Mouse (Mus musculus) left cerebral cortex, adult 18-20 months (tissue): Measurements from ENCODE around the gene Gm45785. TPM values are rescaled to one million over a fixed set of nuclear protein-coding genes. Genes with fewer than 3 reads are reported as not detected.

Source experiments
- DNase-seq, 2 experiments: peaks; one replicate each; pipeline ENCODE4 v3.0.0; 2021 to 2022; ENCODE audit warnings: low spot score in 2 of 2, mixed read lengths in 1 of 2
- total RNA-seq, 2 experiments: library from RNA; stranded (reverse); gene quantifications; 2 replicates each; pipeline ENCODE4 v1.2.3; 2021

The Gm45785 gene
- total RNA-seq, 2 experiments from 2014 or later: 1.2 to 1.7 TPM

GRCm38 (mm10) chr7:140834968-140835757 lies 21.0 kb downstream of the Gm45785 start, which contains the start of gene Urah:
Urah (plus strand) TSS chr7:140835018.
- DNase-seq: no peak

DNA sequence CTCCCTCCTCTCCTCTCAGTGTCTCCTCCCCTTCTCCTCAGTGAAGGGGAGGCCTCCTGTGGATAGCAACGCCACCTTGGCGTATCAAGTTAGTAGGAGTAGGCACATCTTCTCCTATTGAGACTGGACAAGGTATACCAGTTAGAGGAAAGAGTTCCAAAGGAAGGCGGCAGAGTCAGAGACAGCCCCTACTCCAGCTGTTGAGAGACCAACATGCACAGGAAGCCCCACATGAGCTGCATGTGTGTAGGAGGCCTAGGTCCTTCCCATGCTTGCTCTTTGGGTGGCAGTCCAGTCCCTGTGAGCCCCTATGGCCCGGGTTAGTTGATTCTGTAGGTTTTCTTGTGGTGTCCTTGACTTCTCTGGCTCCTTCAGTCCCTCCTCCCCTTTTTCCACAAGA lies 22.8 kb downstream of the Gm45785 start:
- DNase-seq: no peak

DNA sequence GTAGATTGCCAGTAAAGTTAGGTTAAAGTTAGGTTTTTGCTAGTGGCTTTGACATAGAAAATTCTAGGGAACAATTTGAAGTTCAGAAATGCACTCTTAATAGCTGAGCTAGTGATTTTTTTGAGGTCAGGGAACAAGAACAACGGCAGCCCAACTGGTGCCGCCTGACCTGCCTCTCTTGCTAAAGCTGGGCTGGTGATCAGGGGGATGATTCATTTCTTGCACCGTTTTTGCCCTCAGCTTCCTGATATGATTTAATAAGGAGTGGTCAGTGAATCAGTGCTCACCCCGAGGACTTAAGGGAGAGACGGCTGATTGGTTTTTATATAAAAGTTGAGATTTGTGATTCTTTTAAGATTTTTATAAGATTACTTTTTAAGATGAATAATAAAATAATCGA lies 24.7 kb downstream of the Gm45785 start:
- no peak for DNase-seq

- peak; percentile 62 to 82 for DNase-seq
Observed at GRCm38 (mm10) chr7:140828171-140828881, 27.8 kb downstream of the Gm45785 start.

- no peak for DNase-seq
Observed at GRCm38 (mm10) chr7:140822731-140823130, 33.4 kb downstream of the Gm45785 start.

DNA sequence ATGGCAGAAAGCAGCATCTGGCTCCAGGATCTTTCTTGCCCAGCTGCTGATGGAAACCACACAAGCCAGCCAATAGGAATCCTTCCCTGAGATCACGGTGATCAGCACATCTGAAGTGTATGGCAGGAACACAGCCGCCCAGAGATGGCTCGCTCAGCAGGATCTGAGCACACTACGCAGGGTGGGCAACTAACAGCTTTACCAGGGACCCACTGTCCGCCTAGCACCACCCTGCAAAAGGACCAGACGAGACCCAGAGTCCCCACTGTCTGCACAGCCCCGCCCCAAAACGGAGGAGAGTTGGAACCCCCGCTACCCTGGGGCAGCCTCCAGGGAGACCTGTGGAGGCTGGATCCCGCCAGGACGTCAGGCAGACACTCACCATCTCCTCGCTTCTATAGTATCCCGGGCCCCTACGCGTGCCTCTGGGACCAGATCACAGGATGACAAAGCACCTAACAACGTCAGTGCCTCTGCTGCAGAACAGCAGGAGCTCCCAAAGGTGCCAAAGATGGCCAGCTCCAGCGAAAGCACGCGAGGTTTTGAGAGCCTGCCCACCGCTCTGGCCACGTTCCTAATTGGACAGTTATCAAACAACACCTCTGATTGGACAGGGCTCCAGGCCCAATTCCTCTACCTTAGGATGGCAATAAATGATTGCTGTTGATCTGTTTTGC lies 34.3 kb downstream of the Gm45785 start, which contains the start of gene Zfp941:
Gene Zfp941 (minus strand): TSS at position 526 of the 677 bp plus-strand sequence.
- peak; percentile 65 to 67 for DNase-seq

- DNase-seq: peak in 1 of 2 experiments; percentile 38
Observed at GRCm38 (mm10) chr7:140821305-140821652, 34.9 kb downstream of the Gm45785 start.

DNA sequence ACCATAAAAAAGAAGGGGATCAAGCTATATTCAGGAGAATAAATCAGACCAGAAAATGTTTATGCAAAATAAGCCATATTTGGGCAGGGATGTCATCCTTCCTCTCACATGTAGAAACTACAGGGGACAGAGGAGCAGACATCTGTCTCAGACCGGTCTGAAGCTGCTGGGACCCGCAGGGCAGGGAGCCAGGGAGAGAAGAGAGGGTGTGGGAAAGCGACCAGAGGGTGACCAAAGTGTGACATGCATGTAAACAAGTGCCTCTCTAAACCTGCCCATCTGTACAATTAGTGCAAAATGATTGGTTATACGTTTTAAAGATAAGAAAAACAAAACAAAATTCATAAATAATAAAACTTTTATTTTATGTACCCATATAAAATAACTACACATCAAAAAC lies 36.0 kb downstream of the Gm45785 start:
- no peak for DNase-seq

- no peak for DNase-seq
Observed at GRCm38 (mm10) chr7:140812850-140813249, 43.3 kb downstream of the Gm45785 start.

DNA sequence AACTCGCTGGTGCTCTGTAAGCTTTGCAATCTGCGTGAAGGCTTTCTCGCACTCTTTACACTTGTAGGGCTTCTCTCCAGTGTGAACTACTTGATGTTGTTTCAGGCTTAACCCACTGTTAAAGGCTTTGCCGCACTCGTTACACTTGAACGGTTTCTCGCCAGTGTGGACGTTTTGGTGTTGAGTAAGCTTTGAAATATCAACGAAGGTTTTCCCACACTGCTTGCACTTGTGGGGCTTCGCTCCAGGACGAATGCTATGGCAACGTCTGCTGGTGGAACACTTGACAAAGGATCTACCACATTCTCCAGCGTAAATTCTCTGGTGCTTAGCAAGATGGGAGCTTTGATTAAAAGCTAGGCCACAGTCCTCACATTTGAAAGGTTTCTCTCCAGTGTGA lies 44.4 kb downstream of the Gm45785 start:
- no peak for DNase-seq

DNA sequence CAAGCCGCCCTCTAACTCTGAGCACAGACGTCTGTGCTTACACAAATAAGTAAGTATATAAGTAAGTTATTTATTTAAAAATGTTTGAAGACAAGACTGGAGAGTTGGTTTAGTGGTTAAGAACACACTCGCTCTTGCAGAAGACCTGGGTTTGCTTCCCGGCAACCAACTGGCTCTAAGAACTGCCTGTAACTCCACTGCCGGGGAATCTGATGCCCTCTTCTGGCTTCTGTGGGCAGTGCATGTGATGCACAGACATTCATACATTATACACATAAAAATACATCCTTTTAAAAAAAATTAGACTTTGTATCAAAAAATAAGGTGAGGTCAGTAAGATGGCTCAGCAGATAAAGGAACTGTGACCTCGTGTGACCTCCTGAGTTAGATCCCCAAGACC lies 45.6 kb downstream of the Gm45785 start:
- no peak for DNase-seq

DNA sequence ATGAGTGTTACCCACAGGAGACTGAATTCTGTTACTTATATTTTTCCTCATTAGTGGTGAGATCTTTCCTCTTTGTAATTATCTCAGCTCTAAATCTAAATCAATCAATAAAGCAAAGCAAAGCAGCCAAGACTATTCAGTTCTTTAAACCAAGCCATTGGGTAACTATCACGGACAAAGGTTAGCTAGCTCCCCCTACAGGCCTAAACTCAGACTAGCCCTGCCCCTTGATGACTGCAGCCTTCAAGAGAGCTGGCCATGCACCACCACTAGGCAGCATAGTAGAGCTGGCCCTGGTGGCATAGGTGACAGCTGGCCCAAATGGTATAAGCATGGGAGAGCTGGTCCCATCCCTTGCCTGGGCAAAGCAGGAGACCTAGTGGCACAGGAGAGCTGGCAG lies 50.4 kb downstream of the Gm45785 start:
- DNase-seq: peak; percentile 64 to 68

- DNase-seq: no peak
Observed at GRCm38 (mm10) chr7:140802629-140803028, 53.5 kb downstream of the Gm45785 start.

- DNase-seq: no peak
Observed at GRCm38 (mm10) chr7:140798212-140798611, 57.9 kb downstream of the Gm45785 start.

- no peak for DNase-seq
Observed at GRCm38 (mm10) chr7:140797619-140798018, 58.5 kb downstream of the Gm45785 start.

DNA sequence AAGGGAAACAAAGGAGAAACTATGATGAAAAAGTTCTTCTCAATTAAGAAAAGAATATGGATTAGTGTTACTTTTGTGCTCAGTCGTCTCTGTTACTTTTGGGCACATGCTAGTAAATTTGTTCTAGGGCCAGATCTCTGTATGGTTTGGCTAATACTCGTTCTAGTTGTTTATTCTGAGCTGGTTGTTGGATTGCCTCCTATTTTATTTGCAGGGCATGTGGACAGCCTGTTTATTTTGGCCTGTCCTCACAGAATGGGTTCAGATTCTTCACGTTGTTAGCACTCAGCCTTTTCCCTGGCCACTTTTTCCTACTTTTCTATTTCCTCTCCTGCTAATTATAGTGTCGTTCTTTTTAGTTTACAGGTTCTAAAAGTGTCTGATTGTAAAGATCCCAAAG lies 62.6 kb downstream of the Gm45785 start:
- no peak for DNase-seq

DNA sequence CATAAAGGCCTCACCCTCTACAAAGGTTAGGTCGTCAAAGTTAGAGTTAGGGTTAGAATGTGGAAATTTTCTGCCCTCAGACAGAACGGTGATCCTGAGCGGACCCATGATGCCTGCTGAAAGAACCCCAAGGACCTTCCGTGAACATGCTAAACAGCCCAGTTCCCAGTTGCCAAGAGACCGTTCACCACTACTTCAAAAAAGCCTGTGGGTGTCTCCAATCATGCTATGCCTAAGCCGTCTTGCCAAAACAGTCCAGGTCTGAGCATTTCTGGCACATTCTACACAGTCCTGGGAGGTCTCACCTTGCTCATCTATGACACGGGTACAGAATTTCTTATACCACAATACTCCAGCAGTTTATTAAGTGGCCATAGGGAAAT lies 68.1 kb downstream of the Gm45785 start:
- no peak for DNase-seq

DNA sequence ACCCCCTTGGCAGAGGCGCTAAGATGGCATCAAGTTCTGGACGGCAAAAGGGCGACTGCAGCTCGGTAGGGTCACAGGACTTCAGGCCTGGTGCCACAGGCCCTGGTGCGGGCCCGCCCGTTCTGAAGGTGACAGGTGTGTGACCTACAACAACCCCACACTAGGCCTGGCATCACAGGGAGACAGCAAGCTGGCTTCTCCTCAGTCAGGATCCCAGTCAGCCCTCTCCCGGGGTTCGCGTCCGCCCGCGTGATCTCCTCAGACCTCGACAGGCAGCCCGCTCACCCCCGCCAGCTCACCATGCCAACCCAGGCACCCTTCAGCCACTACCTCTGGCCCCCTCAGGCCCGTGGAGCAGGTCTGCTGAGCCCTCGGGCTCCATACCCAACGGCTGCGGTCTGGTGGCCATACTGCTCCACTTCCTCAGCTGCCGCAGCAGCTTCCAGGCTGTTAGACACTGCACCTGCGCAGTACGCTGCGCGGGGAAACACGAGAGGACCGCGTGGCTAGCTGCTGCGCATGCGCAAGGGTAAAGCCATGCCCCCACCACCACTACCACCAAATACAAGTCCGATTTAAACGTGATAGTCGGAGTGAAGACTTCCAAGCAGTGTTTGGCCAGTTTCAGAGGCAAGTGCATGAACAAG lies 68.6 kb downstream of the Gm45785 start, which contains the start of gene Syce1:
Gene Syce1 (minus strand): TSS at position 447 of the 647 bp plus-strand sequence.
- DNase-seq: no peak

DNA sequence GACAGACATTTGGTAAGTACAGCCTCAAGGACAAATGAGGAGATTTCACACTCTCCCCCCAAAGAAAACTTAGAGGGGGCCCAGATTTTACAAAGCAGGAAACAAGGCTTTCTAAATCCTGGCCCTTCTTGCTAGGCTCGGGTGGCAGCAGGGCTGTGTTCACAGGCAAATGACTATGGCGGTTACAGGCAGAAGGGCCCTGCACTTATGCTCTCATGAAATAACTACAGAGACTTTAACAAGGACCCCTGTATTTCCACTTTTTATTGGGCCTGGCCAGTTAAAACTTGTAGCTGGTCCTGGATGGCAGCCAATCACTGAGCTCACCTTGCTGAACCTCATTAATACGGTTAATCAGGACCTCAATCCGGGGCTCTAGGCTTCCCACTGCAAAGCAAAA lies 75.6 kb downstream of the Gm45785 start:
- DNase-seq: no peak
